Mouse (Mus musculus) bone marrow macrophage, adult 2 months (primary cell): ENCODE measurements around the gene Bbs2.

Experiments
- CTCF ChIP-seq: IDR thresholded peaks from 2 replicates; pipeline ENCODE4 v1.5.1; 2012; ENCODE audit warnings: low read depth, mild to moderate bottlenecking, low read length, moderate library complexity
- POLR2A ChIP-seq: IDR thresholded peaks from 2 replicates; pipeline ENCODE4 v1.6.1; 2012; ENCODE audit warnings: mild to moderate bottlenecking, low read depth, low read length, borderline replicate concordance

GRCm38 (mm10) chr8:94130126-94130525, 31.4 kb upstream of the Bbs2 start:
- TF ChIP-seq CTCF (no peak), POLR2A (no peak)
